Mouse (Mus musculus) neural tube, embryonic 11.5 days (tissue): Measurements from ENCODE around the gene Pllp. TPM values are rescaled to one million over a fixed set of nuclear protein-coding genes. Genes with fewer than 3 reads are reported as not detected.

Experiments
- ATAC-seq: fragments of 200-750 bp; cut with Nextera tagmentation; 2 replicates; pipeline ENCODE4 v1.8.0; 2017; ENCODE audit warnings: moderate number of reproducible peaks, mild to moderate bottlenecking, moderate TSS enrichment, moderate library complexity; ENCODE audit not compliant: insufficient read depth, low FRiP score, low TSS enrichment
- DNase-seq: peaks from one replicate; pipeline ENCODE4 v3.0.0-alpha.2; 2015; ENCODE audit warnings: low spot score
- H3K27ac ChIP-seq: fragments of 300-500 bp; sonication (generic); 2 replicates; pipeline ENCODE4 v1.5.1; 2014; ENCODE audit warnings: low read depth, mild to moderate bottlenecking, low read length
- H3K27me3 ChIP-seq: fragments of 300-500 bp; sonication (generic); 2 replicates; pipeline ENCODE4 v1.6.1; 2014; ENCODE audit warnings: mild to moderate bottlenecking, low read length, mixed read lengths; ENCODE audit not compliant: control insufficient read depth, insufficient read depth
- H3K36me3 ChIP-seq: fragments of 300-500 bp; sonication (generic); 2 replicates; pipeline ENCODE4 v1.6.1; 2014; ENCODE audit warnings: mild to moderate bottlenecking, low read length, moderate library complexity, mixed read lengths; ENCODE audit not compliant: control insufficient read depth, insufficient read depth
- H3K4me1 ChIP-seq: fragments of 300-500 bp; sonication (generic); 2 replicates; pipeline ENCODE4 v1.6.1; 2014; ENCODE audit warnings: low read length, mixed read lengths; ENCODE audit not compliant: control insufficient read depth, insufficient read depth
- H3K4me2 ChIP-seq: fragments of 300-500 bp; sonication (generic); 2 replicates; pipeline ENCODE4 v1.6.1; 2014; ENCODE audit warnings: low read depth, mild to moderate bottlenecking, moderate library complexity
- H3K4me3 ChIP-seq: fragments of 300-500 bp; sonication (generic); 2 replicates; pipeline ENCODE4 v1.5.1; 2014; ENCODE audit warnings: low read depth, low read length
- H3K9ac ChIP-seq: fragments of 300-500 bp; sonication (generic); 2 replicates; pipeline ENCODE4 v1.6.1; 2014; ENCODE audit warnings: mild to moderate bottlenecking, low read length
- H3K9me3 ChIP-seq: fragments of 300-500 bp; sonication (generic); 2 replicates; pipeline ENCODE4 v1.6.1; 2016; ENCODE audit warnings: low read length; ENCODE audit not compliant: control insufficient read depth
- WGBS: fragments of 180-500 bp; shearing (Covaris S2); extraction: QIAGEN DNeasy Blood & Tissue Kit; methylation state at CpG from one replicate; pipeline ENCODE4 v1.1.7; 2014; 5-methylcytosine and 5-hydroxymethylcytosine counted together
- polyA plus RNA-seq: library from polyadenylated mRNA; unstranded; fragments of >200 nt; fragmentation: Nextera tagmentation; extraction: Ambion mirVana; gene quantifications from 2 replicates; pipeline ENCODE4 v1.2.1, GENCODE M21; 2014

Pllp gene
- polyA plus RNA-seq, result 0.42 and 0.56 TPM in 2 replicates

- under 1% methylated on average over 41 of the region's 41 CpGs for WGBS
- peak within 1 kb of the TSS; percentile 60 for H3K4me2 ChIP-seq
- H3K9ac ChIP-seq, result no peak within 1 kb of the TSS; the same call in 1 of the 2 replicates
- H3K9me3 ChIP-seq, result no peaks in the 10 kb centered on the region
- ATAC-seq (0 out of 2 replicates have a peak, but pooled peaks have one; percentile 27), DNase-seq (peak; percentile 44)
- H3K4me1 ChIP-seq, result no peaks in the 10 kb centered on the region
- no peak within 1 kb of the TSS for H3K27ac ChIP-seq
- H3K4me3 ChIP-seq, result peak within 1 kb of the TSS; percentile 39
- H3K27me3 ChIP-seq, result peaks cover 48% of the 10 kb centered on the region
- no peaks in the 10 kb centered on the region for H3K36me3 ChIP-seq
Observed at GRCm38 (mm10) chr8:94695994-94696384, at the start of gene Pllp. Pllp (minus strand) TSS chr8:94696278.

- H3K36me3 ChIP-seq, result no peaks in the 10 kb centered on the region
- no peaks in the 10 kb centered on the region for H3K4me1 ChIP-seq
- H3K4me3 ChIP-seq, result no peak within 1 kb of the TSS
- DNase-seq (no peak), ATAC-seq (no peak)
- 90% methylated on average over 7 of the region's 7 CpGs for WGBS
- H3K27ac ChIP-seq, result no peak within 1 kb of the TSS
- H3K9me3 ChIP-seq, result no peaks in the 10 kb centered on the region
- H3K4me2 ChIP-seq, result no peak within 1 kb of the TSS
- no peak within 1 kb of the TSS for H3K9ac ChIP-seq
- H3K27me3 ChIP-seq, result no peaks in the 10 kb centered on the region
Observed at GRCm38 (mm10) chr8:94745476-94746184, 49.6 kb upstream of the Pllp start, which contains the start of gene Ccl22. Ccl22 (plus strand) TSS chr8:94745590.

GRCm38 (mm10) chr8:94744972-94745371 lies 48.9 kb upstream of the Pllp start:
- DNase-seq (no peak), ATAC-seq (no peak)
- 83% methylated on average over 9 of the region's 9 CpGs for WGBS
- no peak overlapping the region for H3K9ac ChIP-seq
- H3K27ac ChIP-seq, result no peak overlapping the region
- H3K9me3 ChIP-seq, result no peaks in the 10 kb centered on the region
- H3K4me1 ChIP-seq, result no peaks in the 10 kb centered on the region
- no peaks in the 10 kb centered on the region for H3K27me3 ChIP-seq
- no peaks in the 10 kb centered on the region for H3K36me3 ChIP-seq
- H3K4me2 ChIP-seq, result no peak overlapping the region
- no peak overlapping the region for H3K4me3 ChIP-seq

GRCm38 (mm10) chr8:94744484-94744883 lies 48.4 kb upstream of the Pllp start:
- ATAC-seq (no peak), DNase-seq (no peak)
- Histone ChIP-seq H3K4me1 (no peaks in the 10 kb centered on the region), H3K27ac (no peak overlapping the region), H3K4me3 (no peak overlapping the region), H3K9ac (no peak overlapping the region), H3K4me2 (no peak overlapping the region), H3K27me3 (no peaks in the 10 kb centered on the region), H3K9me3 (no peaks in the 10 kb centered on the region), H3K36me3 (no peaks in the 10 kb centered on the region)
- 92% methylated on average over 5 of the region's 5 CpGs for WGBS

- ATAC-seq, result no peak
- WGBS, result 94% methylated on average over 4 of the region's 4 CpGs
Observed at GRCm38 (mm10) chr8:94741726-94742125, 45.6 kb upstream of the Pllp start.

GRCm38 (mm10) chr8:94740591-94740990 lies 44.5 kb upstream of the Pllp start:
- no peak overlapping the region for H3K4me3 ChIP-seq

More at GRCm38 (mm10) chr8:94741726-94742125, 45.6 kb upstream of the Pllp start:
- no peak overlapping the region for H3K27ac ChIP-seq
- no peak overlapping the region for H3K9ac ChIP-seq
- DNase-seq, result no peak
- H3K4me3 ChIP-seq, result no peak overlapping the region
- no peaks in the 10 kb centered on the region for H3K36me3 ChIP-seq
- no peaks in the 10 kb centered on the region for H3K9me3 ChIP-seq
- no peaks in the 10 kb centered on the region for H3K27me3 ChIP-seq
- no peaks in the 10 kb centered on the region for H3K4me1 ChIP-seq
- no peak overlapping the region for H3K4me2 ChIP-seq

DNA sequence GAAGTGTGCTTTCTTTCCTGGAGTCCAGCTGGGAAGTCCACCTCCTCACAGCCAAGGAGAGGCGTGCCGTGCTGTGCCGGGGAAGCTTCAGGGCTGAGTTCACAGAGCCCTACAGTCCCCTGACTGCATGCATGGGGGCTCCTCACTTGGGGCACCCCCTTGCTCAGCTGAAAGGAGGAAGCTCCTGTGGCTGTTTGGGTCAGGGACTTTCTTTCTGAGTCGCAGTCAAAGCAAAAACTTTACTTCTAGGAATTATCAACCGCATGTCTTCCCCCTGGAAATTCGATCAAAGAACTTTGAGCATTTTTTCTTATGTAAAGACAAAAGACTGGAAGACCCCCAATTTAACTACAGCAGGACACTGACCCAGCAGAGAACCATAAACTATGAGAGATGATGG lies 43.8 kb upstream of the Pllp start:
- Histone ChIP-seq H3K4me3 (no peak overlapping the region), H3K9ac (no peak overlapping the region)
- 88% methylated on average over 6 of the region's 6 CpGs for WGBS

More at GRCm38 (mm10) chr8:94740591-94740990, 44.5 kb upstream of the Pllp start:
- no peaks in the 10 kb centered on the region for H3K36me3 ChIP-seq
- no peaks in the 10 kb centered on the region for H3K27me3 ChIP-seq
- no peak overlapping the region for H3K4me2 ChIP-seq
- ATAC-seq (no peak), DNase-seq (no peak)
- no peak overlapping the region for H3K27ac ChIP-seq
- no peak overlapping the region for H3K9ac ChIP-seq
- no peaks in the 10 kb centered on the region for H3K4me1 ChIP-seq
- H3K9me3 ChIP-seq, result no peaks in the 10 kb centered on the region
- 80% methylated on average over 3 of the region's 3 CpGs for WGBS

GRCm38 (mm10) chr8:94735426-94736094 lies 39.5 kb upstream of the Pllp start:
- no peak overlapping the region for H3K4me2 ChIP-seq
- no peaks in the 10 kb centered on the region for H3K4me1 ChIP-seq
- no peak overlapping the region for H3K4me3 ChIP-seq
- no peaks in the 10 kb centered on the region; the same call in 1 of the 2 replicates for H3K9me3 ChIP-seq
- H3K36me3 ChIP-seq, result no peaks in the 10 kb centered on the region
- DNase-seq (no peak), ATAC-seq (no peak)
- 81% methylated on average over 5 of the region's 5 CpGs for WGBS
- no peak overlapping the region for H3K9ac ChIP-seq
- no peak overlapping the region for H3K27ac ChIP-seq
- H3K27me3 ChIP-seq, result no peaks in the 10 kb centered on the region

More for the DNA sequence above, 43.8 kb upstream of the Pllp start:
- no peak for ATAC-seq
- H3K27me3 ChIP-seq, result no peaks in the 10 kb centered on the region
- no peaks in the 10 kb centered on the region for H3K9me3 ChIP-seq
- H3K36me3 ChIP-seq, result no peaks in the 10 kb centered on the region
- no peak overlapping the region for H3K4me2 ChIP-seq
- H3K4me1 ChIP-seq, result no peaks in the 10 kb centered on the region
- H3K27ac ChIP-seq, result no peak overlapping the region
- DNase-seq, result no peak
